Mouse (Mus musculus) ES-Bruce4 (cell line): Measurements from ENCODE around the gene Ifnar2.

Source experiments
- CTCF ChIP-seq: IDR thresholded peaks from one replicate; pipeline ENCODE4 v1.8.1; 2011; ENCODE audit warnings: low read depth, low read length
- EP300 ChIP-seq: IDR thresholded peaks from 2 replicates; pipeline ENCODE4 v1.6.1; 2011; ENCODE audit warnings: low read depth, low read length; ENCODE audit not compliant: insufficient read depth
- POLR2A ChIP-seq: IDR thresholded peaks from one replicate; pipeline ENCODE4 v1.8.1; 2011; ENCODE audit warnings: low read length; ENCODE audit not compliant: insufficient read depth

DNA sequence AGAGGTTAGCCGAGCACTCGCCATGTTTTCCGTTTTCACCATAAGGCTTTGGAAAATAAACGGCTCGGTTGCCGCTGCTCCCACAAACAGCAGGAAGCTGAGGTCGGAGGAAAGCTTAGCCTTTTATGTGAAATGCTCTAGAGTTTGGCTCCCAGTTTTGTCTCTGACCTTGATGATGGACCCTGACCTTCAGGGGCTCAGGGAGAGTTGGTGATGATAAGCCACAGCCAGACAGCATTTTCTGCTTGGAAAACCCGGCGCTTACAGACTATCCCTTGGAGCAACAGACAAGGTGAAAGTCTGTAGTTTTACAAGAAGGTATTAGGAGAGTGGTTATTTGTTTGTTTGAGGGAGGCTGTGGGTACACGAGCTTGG, 15.1 kb upstream of the Ifnar2 start:
- no peak for TF ChIP-seq CTCF
- no peak for TF ChIP-seq POLR2A
- TF ChIP-seq EP300 = no peak
